Mouse (Mus musculus) cortical plate, adult 2 months (tissue): ENCODE measurements at regions not wholly inside any gene's neighbourhood (a gene's known extent, or its start where the extent isn't known, plus 50 kb on each side); places are given as distances from the start of the nearest gene placed in this dataset.

Experiments
- CTCF ChIP-seq: fragments of 200-500 bp; IDR thresholded peaks from 2 replicates; pipeline ENCODE4 v1.5.1; 2011; ENCODE audit warnings: mild to moderate bottlenecking, control low read depth, low read length; ENCODE audit not compliant: insufficient read depth; ENCODE audit errors: extremely low read depth
- POLR2A ChIP-seq: fragments of 200-500 bp; IDR thresholded peaks from 2 replicates; pipeline ENCODE4 v1.6.1; 2011; ENCODE audit warnings: mild to moderate bottlenecking, low read length, control low read depth; ENCODE audit not compliant: insufficient read depth; ENCODE audit errors: extremely low read depth

DNA sequence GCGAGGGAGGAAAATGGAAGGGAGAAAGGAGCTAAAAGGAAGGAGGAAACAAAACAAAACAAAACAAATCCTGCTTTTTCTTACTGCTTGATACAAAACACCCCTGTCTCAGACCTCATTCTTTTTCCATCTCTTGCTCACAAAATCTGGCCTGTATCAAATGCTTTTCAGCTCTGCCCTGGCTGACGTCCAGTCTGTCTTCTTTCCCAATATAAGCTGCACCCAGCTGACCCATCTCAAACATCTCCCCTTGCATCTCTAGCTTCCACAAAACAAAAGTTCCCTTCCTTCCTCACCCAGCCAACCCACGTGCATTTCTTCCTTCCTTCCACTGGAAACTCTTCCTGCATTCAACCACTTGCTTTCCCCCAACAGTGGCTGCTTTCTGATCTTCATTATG is 183.1 kb upstream of the Usp25 start:
- TF ChIP-seq CTCF, result no peak
- no peak for TF ChIP-seq POLR2A
